Mouse (Mus musculus) retina, postnatal 7 days (tissue): ENCODE results near the gene Adipor2.
"Not testable (repeated sequence)": the region's sequence is repeated elsewhere in the genome, so short reads cannot be mapped to it uniquely, and the experiment has no call there.

Experiments used
- DNase-seq: peaks from one replicate; pipeline ENCODE4 v3.0.0-alpha.2; 2012; ENCODE audit warnings: low read depth, low spot score

The Adipor2 gene

GRCm38 (mm10) chr6:119390728-119391127 lies 26.8 kb downstream of the Adipor2 start:
- DNase-seq, result no peak

- no peak for DNase-seq
Measured at GRCm38 (mm10) chr6:119389089-119389488, 28.4 kb downstream of the Adipor2 start.

- peak; percentile 95 for DNase-seq
Measured at GRCm38 (mm10) chr6:119388650-119389012, 28.9 kb downstream of the Adipor2 start.

- DNase-seq, result no peak
Measured at GRCm38 (mm10) chr6:119387801-119388649, 29.5 kb downstream of the Adipor2 start.

GRCm38 (mm10) chr6:119386821-119387220 lies 30.7 kb downstream of the Adipor2 start:
- DNase-seq, result no peak

- DNase-seq, result no peak
Measured at GRCm38 (mm10) chr6:119386421-119386820, 31.1 kb downstream of the Adipor2 start.

GRCm38 (mm10) chr6:119385668-119386067 lies 31.8 kb downstream of the Adipor2 start:
- no peak for DNase-seq

- no peak for DNase-seq
Measured at GRCm38 (mm10) chr6:119378631-119379030, 38.9 kb downstream of the Adipor2 start.

GRCm38 (mm10) chr6:119377613-119378012 lies 39.9 kb downstream of the Adipor2 start:
- DNase-seq, result no peak

- DNase-seq, result no peak
Measured at GRCm38 (mm10) chr6:119375035-119375434, 42.5 kb downstream of the Adipor2 start.

GRCm38 (mm10) chr6:119373000-119373705 lies 44.4 kb downstream of the Adipor2 start:
- DNase-seq, result no peak

GRCm38 (mm10) chr6:119372237-119372636 lies 45.3 kb downstream of the Adipor2 start:
- no peak for DNase-seq

GRCm38 (mm10) chr6:119371624-119372023 lies 45.9 kb downstream of the Adipor2 start:
- no peak for DNase-seq

- DNase-seq, result no peak
Measured at GRCm38 (mm10) chr6:119367382-119367781, 50.1 kb downstream of the Adipor2 start.

- DNase-seq, result not testable (repeated sequence)
Measured at GRCm38 (mm10) chr6:119366800-119367199, 50.7 kb downstream of the Adipor2 start.

- no peak for DNase-seq
Measured at GRCm38 (mm10) chr6:119363593-119363992, 53.9 kb downstream of the Adipor2 start.

- DNase-seq, result no peak
Measured at GRCm38 (mm10) chr6:119360925-119361702, 56.4 kb downstream of the Adipor2 start.

- not testable (repeated sequence) for DNase-seq
Measured at GRCm38 (mm10) chr6:119360250-119360649, 57.3 kb downstream of the Adipor2 start.

- no peak for DNase-seq
Measured at GRCm38 (mm10) chr6:119358020-119358571, 59.4 kb downstream of the Adipor2 start.

- no peak for DNase-seq
Measured at GRCm38 (mm10) chr6:119352501-119352900, 65.0 kb downstream of the Adipor2 start.

GRCm38 (mm10) chr6:119351656-119352055 lies 65.8 kb downstream of the Adipor2 start:
- no peak for DNase-seq

GRCm38 (mm10) chr6:119350703-119351198 lies 66.8 kb downstream of the Adipor2 start:
- no peak for DNase-seq
